Mouse (Mus musculus) neural tube, embryonic 10.5 days (tissue): Measurements from ENCODE around the gene Tmsb10.

Source experiments
- DNase-seq: peaks from one replicate; pipeline ENCODE4 v3.0.0-alpha.2; 2017; ENCODE audit warnings: low spot score; ENCODE audit errors: extremely low spot score

The Tmsb10 gene

DNA sequence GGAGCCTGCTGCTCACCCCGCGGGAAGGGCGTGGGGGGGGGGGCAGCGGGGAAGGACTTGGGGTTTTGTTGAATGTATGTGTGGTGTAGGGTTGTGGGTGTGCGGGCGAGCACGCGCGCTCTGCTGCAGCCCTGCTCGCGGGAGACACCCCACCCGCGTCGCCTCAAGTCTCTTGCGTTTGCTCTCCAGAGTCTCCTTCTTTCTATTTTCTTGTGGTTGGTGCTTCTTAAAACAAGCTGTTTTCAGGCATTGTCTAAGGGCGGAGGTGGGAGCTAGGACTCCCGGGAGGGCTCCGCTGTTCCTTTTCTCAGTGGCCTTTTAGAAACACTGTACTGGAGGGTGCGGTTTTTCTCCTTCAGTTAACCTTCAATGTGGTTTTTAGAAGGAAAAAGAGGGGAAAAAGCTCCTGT lies at the start of gene Tmsb10:
Tmsb10 (minus strand) TSS at position 87 of the 410 bp plus-strand sequence.
- no peak for DNase-seq

DNA sequence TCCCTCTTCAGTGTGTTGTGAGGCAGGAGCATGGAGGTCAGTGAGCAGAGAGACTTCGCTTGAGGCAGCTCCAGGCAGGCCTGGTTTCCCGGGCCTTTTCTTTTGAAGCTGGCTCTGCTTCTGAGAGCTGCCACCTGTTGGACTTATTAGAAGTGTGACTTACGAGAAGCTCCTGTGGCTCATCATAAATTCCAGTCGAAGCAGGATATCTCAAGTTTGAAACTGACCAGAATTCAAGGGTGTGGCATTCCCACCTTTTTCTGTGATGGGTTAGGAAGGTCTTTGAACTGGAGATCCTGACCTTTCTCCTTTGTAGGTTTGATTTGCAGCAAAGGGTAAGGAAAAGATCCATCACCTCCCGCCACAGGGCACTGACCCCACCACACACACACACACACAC lies 45.1 kb upstream of the Tmsb10 start:
- DNase-seq = no peak

DNA sequence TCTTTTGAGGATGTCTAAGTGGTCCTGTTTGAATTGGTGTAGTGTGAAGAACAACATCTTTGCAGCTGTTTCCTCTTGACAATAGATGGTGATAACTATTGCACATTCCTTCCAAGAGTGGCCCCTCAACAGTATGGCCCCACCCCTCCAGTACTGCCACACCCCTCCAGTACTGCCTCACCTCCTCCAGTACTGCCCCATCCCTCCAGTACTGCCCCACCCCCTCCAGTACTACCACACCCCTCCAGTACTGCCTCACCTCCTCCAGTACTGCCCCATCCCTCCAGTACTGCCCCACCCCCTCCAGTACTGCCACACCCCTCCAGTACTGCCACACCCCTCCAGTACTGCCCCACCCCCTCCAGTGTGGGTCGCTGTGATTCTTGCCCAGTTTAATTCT lies 43.8 kb upstream of the Tmsb10 start:
- no peak for DNase-seq

DNA sequence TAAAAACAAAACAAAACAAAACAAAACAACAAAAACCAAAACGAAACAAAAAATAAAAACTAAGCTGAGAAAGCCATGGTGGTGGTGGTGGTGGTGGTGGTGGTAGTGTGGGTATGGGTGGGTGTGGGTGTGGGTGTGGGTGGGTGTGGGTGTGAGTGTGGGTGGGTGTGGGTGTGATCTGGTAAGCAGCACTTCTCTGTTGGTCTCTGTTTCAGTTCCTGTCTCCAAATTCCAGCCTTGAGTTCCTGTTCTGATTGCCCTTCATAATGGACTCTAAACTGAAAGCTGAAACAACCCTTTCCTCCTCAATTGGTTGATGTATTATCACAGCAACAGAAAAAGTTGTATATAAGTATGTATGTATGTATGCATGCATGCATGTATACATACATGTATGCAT lies 40.3 kb upstream of the Tmsb10 start:
- no peak for DNase-seq

DNA sequence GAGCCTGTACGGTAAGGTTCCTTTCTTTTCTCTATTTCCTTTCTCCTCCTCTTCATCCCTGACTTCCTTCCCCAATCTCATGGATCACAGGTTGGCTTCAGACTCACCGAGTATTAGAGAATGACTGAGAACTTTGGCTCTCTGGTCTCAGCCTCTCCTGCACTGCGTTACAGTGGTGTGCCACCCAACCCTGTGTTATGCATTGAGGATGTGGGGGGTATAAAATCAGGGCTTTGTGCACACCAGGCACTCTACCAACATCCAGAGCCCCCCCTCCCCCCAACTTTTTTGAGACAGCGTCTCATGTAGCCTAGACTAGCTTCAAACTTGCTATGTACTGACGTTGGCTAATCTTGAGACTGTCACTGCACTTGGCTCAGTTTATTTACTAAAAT lies 35.1 kb upstream of the Tmsb10 start:
- no peak for DNase-seq

DNA sequence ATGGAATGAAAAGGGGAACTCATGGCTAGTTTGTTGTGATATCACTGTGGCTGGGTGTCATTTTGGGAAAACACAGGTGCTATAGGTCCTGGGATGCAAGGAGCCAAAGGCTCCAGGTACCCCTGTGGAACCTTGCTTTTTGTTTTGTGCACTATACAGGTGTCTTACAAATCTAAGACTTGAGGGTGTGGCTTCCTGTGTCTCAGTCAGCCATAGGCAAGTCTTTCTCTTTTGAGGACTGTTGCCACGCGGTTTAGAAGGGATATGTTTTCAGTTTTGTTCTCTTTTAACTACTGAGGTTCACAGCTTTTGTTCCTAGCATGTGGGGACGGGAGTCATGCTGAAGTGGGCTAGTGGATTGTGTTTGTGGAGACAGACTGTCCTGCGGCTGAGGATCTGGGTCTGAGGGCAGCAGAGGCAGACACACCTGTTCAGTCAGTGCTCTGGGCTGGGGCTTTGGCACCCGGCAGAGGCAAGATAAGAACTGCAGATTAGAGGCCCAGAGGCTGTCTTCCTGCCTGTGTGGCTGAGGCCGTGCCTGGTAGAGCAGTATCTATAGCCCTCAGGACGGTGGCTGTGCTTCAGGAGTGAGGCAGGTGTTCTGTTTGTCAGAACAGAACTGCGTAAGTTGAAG lies 34.6 kb upstream of the Tmsb10 start:
- DNase-seq = no peak

DNA sequence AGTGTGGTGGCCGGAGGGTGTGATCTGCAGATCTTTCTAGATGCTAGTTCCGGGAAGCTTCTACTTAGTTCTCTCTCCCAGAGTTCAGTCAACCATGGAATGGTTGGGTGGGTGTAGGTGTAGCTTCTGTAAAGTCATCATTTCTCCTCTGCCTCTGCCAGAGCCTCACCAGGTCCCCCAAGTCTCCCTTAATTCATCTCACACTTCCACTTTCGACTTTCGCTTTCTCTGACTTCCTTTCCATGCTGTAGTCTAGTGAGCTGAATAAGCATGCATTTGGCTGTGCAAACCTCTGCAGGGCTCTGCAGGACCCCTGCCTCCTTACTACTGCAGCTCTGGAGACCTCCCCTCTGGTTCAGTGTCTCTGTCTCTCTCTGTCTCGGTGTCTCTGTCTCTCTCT lies 31.7 kb upstream of the Tmsb10 start:
- no peak for DNase-seq

DNA sequence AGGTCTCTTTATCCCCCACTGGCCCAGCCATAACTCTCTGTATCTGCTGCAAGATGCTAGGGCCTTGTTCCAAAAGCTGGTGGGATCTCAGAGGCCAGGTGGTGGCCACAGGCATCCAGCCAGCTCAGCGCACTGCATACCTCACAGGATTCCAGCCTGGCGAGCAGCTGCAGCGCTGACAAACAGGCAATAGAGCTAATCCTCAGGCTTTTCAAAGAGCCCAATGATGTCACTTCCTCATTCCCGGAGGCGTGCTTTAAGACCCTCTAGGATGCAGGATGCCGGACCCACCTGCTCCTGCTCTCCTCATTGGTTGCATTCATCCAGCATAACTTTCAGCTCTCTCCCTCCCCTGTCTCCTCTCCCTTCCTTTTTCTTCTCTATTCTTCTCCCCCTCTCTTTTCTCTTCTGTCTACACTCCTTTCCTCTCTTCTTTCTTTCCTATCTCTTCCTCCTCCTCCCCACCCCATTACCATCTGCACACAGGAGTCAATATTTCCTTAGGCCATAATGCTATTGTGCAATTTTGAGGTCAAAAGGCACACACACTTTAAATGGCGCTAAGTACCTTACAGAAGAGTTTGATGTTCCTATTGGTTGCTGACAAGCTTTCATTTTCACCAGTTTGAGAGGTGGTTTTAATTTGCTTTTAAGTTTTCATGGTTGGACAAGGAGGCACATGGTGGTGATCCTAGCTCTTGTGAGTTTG lies 30.6 kb upstream of the Tmsb10 start:
- no peak for DNase-seq

DNA sequence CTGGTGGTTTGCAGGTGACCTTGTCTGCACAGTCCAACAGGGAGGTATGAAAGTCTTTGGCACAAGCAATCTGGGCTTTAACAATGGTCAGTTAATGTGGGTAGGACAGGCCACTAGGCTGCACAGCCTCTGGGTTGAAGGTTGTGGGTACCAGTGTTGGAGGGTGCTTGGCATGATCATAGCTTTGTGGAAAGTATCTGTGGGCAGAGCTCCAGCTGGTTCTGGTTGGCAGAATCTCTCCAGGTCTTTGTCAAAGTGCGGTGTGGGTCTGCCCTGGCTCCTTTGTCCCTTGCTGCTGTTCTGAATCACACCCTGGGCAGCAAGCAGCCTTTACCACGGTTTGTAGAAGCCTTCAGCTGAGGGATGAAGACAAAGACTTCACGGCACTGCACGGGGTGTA lies 24.0 kb upstream of the Tmsb10 start:
- no peak for DNase-seq

DNA sequence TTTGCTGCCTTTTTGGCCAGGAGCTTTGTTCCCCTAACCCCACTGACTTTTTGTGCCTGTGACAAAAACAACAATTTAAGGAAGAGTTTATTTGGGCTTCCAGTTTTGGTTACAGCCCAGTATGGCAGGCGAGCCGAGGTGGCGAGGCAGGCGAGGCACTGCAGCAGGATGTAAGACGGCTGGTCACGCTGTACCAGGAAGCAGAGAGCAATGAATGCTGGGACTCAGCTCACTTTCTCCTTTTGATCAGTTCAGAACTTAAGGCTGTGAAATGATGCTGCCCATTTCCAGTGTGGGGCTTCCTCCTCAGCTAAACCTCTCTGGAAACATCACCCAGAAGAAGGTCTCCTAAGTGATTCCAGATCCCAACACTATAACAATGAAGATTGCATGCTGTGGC lies 23.3 kb upstream of the Tmsb10 start:
- no peak for DNase-seq

DNA sequence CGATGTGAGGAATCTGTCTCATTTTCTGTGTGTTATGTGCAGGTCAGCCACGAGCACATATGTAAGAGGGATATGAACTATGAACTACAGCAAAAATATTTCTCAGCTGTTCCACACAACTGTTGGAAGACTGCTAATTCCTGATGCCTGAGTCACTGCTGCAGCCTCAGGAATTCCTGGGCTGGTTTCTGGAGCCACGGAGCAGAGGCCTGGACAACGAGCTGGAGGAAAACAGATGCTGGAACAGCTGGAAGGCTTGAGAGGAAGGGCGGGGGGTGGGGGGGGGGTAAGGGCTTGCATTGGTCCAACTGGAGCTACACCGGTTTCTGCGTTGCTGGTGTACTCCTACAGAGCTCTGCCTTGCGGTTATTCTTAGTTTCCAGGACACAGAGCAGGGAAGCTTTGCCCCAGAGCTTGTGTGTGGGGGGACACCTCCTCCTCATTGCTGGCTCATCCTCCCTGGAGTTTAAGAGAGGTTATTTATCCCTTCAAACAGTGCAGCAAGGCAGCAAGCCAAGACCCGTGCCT lies 22.6 kb upstream of the Tmsb10 start:
- peak; percentile 31 for DNase-seq

DNA sequence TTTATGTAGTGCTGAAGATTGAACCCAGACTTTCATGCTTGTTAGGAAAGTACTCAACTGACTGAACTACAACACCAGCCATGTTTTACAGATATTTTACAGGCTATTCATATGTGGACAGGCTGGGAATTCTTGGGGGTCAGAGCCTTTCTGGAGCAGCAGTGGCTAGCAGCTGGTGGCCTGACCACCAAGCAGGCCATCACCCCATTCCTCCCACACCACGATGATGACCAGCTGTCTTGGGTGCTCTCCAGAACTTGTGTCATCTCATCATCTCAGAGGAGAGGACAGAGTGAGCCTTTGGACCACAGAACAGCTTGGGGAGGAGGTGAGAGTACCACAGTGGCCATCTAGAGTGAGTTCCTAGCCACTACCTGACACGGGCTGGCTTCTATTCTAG lies 18.3 kb upstream of the Tmsb10 start:
- no peak for DNase-seq

DNA sequence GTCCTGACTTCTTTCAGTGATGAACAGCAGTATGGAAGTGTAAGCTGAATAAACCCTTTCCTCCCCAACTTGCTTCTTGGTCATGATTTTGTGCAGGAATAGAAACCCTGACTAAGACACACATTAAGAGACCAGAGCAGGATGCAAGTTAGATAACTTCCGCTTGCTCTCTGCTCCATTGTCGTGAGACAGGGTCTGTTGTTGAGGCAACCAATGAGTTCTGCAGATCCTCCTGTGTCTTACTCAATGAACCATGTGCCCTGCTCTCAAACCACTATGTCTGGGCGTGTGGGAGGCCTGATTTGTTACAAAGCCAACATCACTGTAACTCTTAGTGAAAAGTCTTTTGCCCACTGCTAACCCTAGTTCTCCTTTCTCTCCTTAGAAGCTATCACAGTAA lies 12.5 kb upstream of the Tmsb10 start:
- no peak for DNase-seq

DNA sequence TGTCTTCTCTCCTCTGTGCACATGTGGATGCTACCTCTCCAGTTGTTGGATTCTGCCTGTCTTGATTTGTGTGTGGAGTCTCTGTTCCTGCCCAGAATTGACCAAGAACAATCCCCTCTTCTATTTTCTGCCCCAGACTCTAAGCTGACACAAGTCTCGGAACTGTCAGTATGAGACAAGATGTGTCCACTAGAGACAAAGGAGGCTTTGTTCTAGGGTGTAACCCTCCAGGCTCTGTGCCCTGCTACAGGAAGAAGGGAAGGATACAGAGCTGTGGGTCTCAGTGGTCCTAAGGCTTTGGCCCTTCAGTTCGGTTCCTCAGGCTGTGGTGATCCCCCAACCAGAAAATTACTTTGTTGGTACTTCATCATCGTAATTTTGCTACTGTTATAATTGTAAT lies 11.2 kb upstream of the Tmsb10 start:
- no peak for DNase-seq

DNA sequence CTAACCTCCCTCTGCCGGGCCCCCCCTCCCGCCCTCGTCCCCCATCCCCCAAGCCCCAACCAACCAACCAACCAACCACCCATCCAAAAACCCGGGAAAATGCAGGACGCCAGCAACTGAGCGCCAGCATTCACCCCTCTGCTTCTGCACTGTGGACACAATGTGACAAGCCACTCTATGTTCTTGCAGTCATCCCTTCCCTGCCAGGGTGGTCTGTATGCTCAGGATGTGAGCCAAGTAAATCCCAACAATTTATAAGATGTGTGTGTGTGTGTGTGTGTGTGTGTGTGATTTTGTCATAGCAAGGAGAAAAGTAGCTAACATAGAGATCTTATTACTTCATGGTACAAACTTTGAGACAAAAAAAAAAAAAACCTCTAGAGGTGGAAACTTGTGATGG lies 6.7 kb upstream of the Tmsb10 start:
- no peak for DNase-seq

DNA sequence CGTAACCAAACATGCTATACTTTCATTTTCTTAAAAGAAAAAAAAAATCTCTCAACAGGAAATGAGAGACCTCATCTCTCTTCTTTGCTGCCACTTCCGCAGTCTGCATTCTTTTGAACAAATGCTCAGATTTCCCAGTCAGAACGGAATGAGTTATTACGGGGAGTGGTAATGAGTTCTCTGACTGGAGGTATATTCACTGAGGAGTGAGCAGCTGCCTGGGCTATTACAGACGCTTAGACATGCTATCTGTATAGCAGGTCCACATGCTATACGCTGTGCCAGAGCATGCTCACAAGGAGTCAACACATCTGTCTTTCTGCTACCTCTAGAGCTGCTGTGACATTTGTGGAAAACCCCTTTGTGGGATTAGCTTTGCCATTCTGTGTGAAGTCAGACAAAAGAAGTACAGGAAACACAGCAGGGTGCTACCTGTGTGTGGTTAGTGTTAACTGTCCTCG lies 3.8 kb upstream of the Tmsb10 start:
- DNase-seq = peak; percentile 21

DNA sequence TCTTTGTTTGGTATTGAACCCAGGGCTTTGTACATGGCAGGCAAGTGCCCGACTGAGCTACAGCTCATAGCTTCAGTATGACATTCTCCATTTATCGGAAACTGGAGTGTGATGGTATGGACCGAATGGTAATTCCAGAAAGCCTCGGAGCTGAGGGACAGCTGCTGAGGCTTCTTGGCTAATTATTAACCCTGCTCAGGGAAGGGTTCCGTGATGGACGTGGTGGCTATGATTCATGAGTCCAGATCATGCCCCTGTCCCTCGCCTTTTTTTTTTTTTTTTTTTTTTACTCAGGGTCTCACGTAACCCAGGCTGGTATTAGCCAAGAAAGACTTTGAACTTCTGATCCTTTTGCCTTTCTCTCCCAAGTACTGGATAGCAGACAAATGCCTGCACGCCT lies 3.1 kb upstream of the Tmsb10 start:
- DNase-seq = no peak

DNA sequence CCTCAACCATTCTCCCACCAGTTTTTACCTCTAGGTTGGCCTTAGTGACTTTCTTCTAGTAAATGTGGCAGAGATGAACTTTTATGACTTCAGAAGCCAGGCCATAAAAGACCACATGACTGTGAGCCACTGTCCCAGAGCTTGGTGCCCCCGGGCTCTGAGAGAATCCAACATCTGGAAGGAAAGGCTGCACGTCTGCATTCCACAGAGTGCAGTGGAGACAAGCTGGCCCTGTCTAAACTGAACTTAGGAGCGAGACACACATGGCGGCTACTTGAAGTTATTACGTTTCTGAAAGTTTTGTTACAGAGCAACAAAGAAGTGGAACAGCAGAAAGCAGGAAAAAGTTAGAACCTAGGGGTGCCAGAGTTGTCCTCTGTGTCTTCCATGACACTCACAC lies 2.1 kb upstream of the Tmsb10 start:
- DNase-seq = no peak

DNA sequence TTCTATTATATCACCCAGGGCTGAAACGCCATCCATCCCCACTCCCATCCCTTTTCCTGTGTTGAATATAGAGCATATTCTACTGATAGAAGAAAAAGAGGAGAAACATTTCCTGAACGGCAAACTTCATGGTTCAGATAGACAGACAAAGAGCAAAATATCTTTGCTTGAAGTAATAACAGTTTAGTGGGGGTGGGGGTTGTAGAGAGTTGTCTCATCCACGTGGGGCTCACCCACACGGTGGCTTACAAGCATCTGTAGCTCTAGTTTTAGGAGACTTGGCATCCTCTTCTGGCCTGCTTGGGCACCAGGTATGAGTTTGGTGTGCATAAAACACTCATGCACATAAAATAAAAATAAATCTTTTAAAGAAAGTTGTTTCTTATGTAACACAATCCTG lies 627 bp upstream of the Tmsb10 start:
- no peak for DNase-seq

DNA sequence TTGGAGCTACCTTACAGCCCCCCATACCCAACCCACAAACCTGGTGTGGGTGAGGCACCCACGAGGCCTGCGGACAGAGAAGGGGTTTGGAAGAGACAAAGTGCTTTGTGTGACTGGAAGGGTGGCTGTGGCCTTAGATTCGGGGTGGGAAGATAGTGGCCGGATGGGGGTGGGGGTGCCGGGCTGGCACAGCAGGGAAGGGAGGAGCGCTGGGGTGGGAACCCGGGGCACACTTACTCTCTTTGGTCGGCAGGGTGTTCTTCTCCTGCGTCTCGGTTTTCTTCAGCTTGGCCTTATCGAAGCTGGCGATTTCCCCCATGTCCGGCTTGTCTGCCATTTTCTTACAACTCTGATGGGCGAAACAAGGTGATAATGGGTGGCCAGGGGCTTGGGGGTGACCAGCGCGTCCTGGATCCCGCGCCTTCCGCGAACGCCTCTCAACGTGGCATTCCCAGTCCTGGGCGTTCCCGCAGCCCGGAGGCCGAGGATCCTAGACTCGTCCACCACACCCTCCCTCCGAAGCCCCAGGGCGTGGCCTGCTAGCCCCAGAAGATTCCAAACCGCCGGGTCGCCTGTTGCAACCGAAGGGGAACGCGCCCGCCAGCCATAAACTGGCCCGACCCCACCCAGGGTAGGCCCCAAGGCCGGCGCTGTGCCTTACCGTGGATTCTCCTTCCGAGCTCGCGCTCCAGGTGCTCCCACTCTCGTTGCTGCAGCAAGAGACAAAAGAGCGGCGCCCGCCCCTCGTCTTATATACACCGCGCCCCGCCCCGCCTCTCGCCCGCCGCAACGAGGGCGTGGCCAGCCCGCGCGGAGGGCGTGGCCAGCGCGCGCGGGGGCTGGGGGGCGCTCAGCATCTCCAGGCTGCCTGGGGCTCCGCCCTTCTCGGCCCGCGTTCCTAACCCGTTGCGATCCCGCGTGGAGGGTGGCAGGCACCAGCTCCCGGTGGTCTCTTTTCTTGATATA lies 589 bp downstream of the Tmsb10 start:
- DNase-seq = peak; percentile 93

DNA sequence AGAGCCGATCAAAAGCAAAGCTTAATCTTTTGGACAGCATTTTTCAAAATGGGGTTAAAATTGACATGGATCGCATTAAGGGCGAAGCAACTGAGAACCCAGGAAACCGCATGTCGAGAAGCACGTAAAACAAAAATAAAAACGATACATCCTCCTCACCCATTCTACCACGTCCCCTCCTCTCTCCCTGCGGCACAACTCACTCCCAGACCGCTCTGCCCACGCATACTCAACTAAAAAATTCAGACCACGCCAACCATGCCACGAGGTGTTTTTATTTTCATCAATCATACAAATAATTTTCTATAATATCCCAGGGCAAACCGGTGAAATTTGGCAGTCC lies 1.5 kb downstream of the Tmsb10 start:
- peak; percentile 22 for DNase-seq
